Mouse (Mus musculus) liver, embryonic 15.5 days (tissue): ENCODE results near the gene Gm10964. TPM values are rescaled to one million over a fixed set of nuclear protein-coding genes. Genes with fewer than 3 reads are reported as not detected.

Source experiments
- ATAC-seq: fragments of 200-750 bp; cut with Nextera tagmentation; 2 replicates; pipeline ENCODE4 v1.8.0; 2017; ENCODE audit warnings: moderate number of reproducible peaks, mild to moderate bottlenecking, moderate library complexity; ENCODE audit not compliant: insufficient read depth
- H3K27ac ChIP-seq: fragments of 300-500 bp; sonication (generic); replicated peaks from 2 replicates; pipeline ENCODE4 v1.5.1; 2015; ENCODE audit warnings: mild to moderate bottlenecking, inconsistent platforms
- H3K27me3 ChIP-seq: fragments of 300-500 bp; sonication (generic); 2 replicates; pipeline ENCODE4 v1.6.1; 2015; ENCODE audit warnings: mild to moderate bottlenecking, inconsistent platforms
- H3K36me3 ChIP-seq: fragments of 300-500 bp; sonication (generic); replicated peaks from 2 replicates; pipeline ENCODE4 v1.6.1; 2015; ENCODE audit warnings: moderate library complexity, mild to moderate bottlenecking, inconsistent platforms
- H3K4me1 ChIP-seq: fragments of 300-500 bp; sonication (generic); replicated peaks from 2 replicates; pipeline ENCODE4 v1.6.1; 2015; ENCODE audit warnings: inconsistent platforms
- H3K4me2 ChIP-seq: fragments of 300-500 bp; sonication (generic); 2 replicates; pipeline ENCODE4 v1.6.1; 2015; ENCODE audit warnings: moderate library complexity, mild to moderate bottlenecking, inconsistent platforms
- H3K4me3 ChIP-seq: fragments of 300-500 bp; sonication (generic); replicated peaks from 2 replicates; pipeline ENCODE4 v1.5.1; 2015; ENCODE audit warnings: mild to moderate bottlenecking, inconsistent platforms
- H3K9ac ChIP-seq: fragments of 300-500 bp; sonication (generic); 2 replicates; pipeline ENCODE4 v1.6.1; 2015; ENCODE audit warnings: moderate library complexity, mild to moderate bottlenecking, inconsistent platforms
- H3K9me3 ChIP-seq: fragments of 300-500 bp; sonication (generic); replicated peaks from 2 replicates; pipeline ENCODE4 v1.6.1; 2016; ENCODE audit warnings: inconsistent platforms
- WGBS: fragments of 180-500 bp; shearing (Covaris S2); methylation state at CpG from one replicate; pipeline ENCODE4 v1.1.7; 2015; ENCODE audit warnings: mixed read lengths; ENCODE audit not compliant: insufficient replicate concordance; 5-methylcytosine and 5-hydroxymethylcytosine counted together
- polyA plus RNA-seq: library from polyadenylated mRNA; unstranded; fragments of >200 nt; fragmentation: Nextera tagmentation; extraction: Ambion mirVana; gene quantifications from 2 replicates; pipeline ENCODE4 v1.2.1, GENCODE M21; 2015

The Gm10964 gene
- polyA plus RNA-seq: not detected in 2 replicates

DNA sequence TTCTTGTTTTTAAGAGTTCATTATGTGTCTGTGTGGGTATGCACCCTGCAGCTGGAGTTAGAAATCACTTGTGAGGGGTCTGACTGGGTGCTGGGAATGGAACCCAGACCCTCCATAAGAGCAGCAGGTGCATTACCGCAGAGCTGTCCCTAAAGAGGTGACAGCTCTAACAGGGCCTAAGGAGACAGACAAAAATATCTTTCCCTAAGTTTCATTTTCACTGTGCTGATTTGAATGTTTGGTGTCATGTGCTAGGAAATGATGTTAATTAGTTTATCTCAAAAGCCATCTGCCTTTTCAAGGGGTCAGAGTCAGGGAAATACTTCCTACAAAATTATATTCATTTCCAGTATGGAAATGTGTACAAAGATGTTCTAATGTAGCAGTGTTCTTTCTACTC lies at the start of gene Gm10964:
Gm10964 (plus strand) TSS at position 38 of the 400 bp plus-strand sequence.
- no peak for ATAC-seq
- Histone ChIP-seq H3K27ac (no peak within 1 kb of the TSS), H3K9me3 (no peaks in the 10 kb centered on the region), H3K4me2 (peak within 1 kb of the TSS; percentile 61), H3K4me1 (peaks cover 23% of the 10 kb centered on the region), H3K27me3 (no peaks in the 10 kb centered on the region), H3K36me3 (peaks cover 60% of the 10 kb centered on the region), H3K4me3 (peak within 1 kb of the TSS; percentile 29; the same call in 1 of the 2 replicates), H3K9ac (no peak within 1 kb of the TSS)
- 94% methylated on average over 1 of the region's 1 CpGs for WGBS

- H3K4me1 ChIP-seq: no peaks in the 10 kb centered on the region
- H3K9me3 ChIP-seq: no peaks in the 10 kb centered on the region
- H3K4me2 ChIP-seq: no peak overlapping the region
- no peaks in the 10 kb centered on the region for H3K36me3 ChIP-seq
- no peak overlapping the region for H3K9ac ChIP-seq
- WGBS: 63% methylated on average over 3 of the region's 3 CpGs
- no peak for ATAC-seq
- no peak overlapping the region for H3K27ac ChIP-seq
- H3K27me3 ChIP-seq: no peaks in the 10 kb centered on the region
- no peak overlapping the region for H3K4me3 ChIP-seq
Measured at GRCm38 (mm10) chr3:103690506-103690905, 48.7 kb upstream of the Gm10964 start.

GRCm38 (mm10) chr3:103695556-103695955 lies 43.6 kb upstream of the Gm10964 start:
- no peaks in the 10 kb centered on the region for H3K36me3 ChIP-seq
- H3K4me2 ChIP-seq: no peak overlapping the region
- H3K4me1 ChIP-seq: no peaks in the 10 kb centered on the region
- no peak for ATAC-seq
- 43% methylated on average over 3 of the region's 3 CpGs for WGBS
- H3K9me3 ChIP-seq: no peaks in the 10 kb centered on the region
- H3K27ac ChIP-seq: no peak overlapping the region
- H3K9ac ChIP-seq: no peak overlapping the region
- no peak overlapping the region for H3K4me3 ChIP-seq
- H3K27me3 ChIP-seq: no peaks in the 10 kb centered on the region

- no peak for ATAC-seq
Measured at GRCm38 (mm10) chr3:103696388-103696925, 42.7 kb upstream of the Gm10964 start.

GRCm38 (mm10) chr3:103704661-103705060 lies 34.5 kb upstream of the Gm10964 start:
- Histone ChIP-seq H3K4me3 (no peak overlapping the region), H3K4me1 (no peaks in the 10 kb centered on the region; the same call in 1 of the 2 replicates), H3K36me3 (no peaks in the 10 kb centered on the region), H3K27me3 (no peaks in the 10 kb centered on the region), H3K9ac (no peak overlapping the region), H3K9me3 (no peaks in the 10 kb centered on the region), H3K27ac (no peak overlapping the region), H3K4me2 (no peak overlapping the region)
- 53% methylated on average over 6 of the region's 6 CpGs for WGBS
- no peak for ATAC-seq

More at GRCm38 (mm10) chr3:103696388-103696925, 42.7 kb upstream of the Gm10964 start:
- H3K27ac ChIP-seq: no peak overlapping the region
- H3K9me3 ChIP-seq: no peaks in the 10 kb centered on the region
- no peaks in the 10 kb centered on the region for H3K27me3 ChIP-seq
- H3K4me2 ChIP-seq: no peak overlapping the region
- 71% methylated on average over 1 of the region's 1 CpGs for WGBS
- no peaks in the 10 kb centered on the region for H3K4me1 ChIP-seq
- no peak overlapping the region for H3K9ac ChIP-seq
- no peaks in the 10 kb centered on the region for H3K36me3 ChIP-seq
- no peak overlapping the region for H3K4me3 ChIP-seq

DNA sequence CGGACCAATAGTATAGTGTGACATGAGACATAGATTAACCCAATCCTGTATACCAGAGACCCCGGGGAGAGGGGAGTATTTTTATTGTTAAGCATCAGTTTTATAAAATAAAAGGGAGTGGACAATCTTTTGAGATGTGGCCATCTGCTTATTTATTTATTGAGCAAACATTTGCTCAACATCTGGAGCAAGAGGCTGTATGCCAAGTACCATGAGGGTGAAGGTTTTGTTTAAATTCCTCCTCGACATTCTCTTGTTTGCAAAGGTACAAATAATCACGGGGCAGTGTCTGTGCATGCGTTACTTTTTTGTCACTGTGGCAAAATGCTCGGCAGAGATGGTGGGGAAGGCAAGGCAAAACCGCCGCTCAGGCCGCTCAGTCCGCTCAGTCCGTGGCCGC lies 33.7 kb upstream of the Gm10964 start:
- WGBS: 76% methylated on average over 12 of the region's 12 CpGs
- H3K9ac ChIP-seq: no peak overlapping the region
- no peaks in the 10 kb centered on the region for H3K27me3 ChIP-seq
- no peak overlapping the region for H3K4me3 ChIP-seq
- no peak overlapping the region for H3K27ac ChIP-seq
- H3K36me3 ChIP-seq: no peaks in the 10 kb centered on the region
- no peak overlapping the region for H3K4me2 ChIP-seq
- H3K4me1 ChIP-seq: no peaks in the 10 kb centered on the region; the same call in 1 of the 2 replicates
- H3K9me3 ChIP-seq: no peaks in the 10 kb centered on the region
- no peak for ATAC-seq

DNA sequence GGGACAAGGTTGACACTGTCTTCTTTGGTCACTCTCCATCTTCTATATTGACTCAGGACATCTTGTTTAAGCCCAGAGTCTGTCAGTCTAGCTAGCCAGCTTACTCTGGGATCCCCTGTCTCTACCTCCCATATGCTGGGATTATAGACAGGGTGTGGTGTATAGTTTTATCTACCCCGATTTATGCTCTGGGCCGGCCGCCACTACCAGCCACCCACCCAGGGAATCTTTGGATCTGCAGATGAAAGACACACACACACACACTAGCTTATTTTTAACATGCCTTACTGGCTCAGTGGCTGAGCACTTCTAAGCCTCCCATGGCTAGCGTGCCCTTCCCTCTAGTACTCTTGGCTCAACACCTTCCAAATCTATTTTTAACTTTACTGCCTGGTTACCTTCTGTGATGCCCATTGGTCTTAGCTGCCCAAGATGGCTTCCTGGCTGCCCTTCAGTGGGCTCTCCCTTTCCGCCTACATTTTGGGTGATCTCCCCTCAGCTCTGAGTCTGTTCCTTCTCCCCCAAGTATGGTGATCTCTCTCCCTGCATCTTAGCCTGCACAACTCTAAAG lies 29.6 kb upstream of the Gm10964 start:
- WGBS: 78% methylated on average over 5 of the region's 5 CpGs
- Histone ChIP-seq H3K27me3 (no peaks in the 10 kb centered on the region), H3K36me3 (no peaks in the 10 kb centered on the region), H3K4me1 (no peaks in the 10 kb centered on the region; the same call in 1 of the 2 replicates), H3K9me3 (no peaks in the 10 kb centered on the region), H3K9ac (no peak overlapping the region), H3K27ac (no peak overlapping the region), H3K4me2 (no peak overlapping the region), H3K4me3 (no peak overlapping the region)
- ATAC-seq: no peak

GRCm38 (mm10) chr3:103712196-103712595 lies 27.0 kb upstream of the Gm10964 start:
- no peaks in the 10 kb centered on the region for H3K27me3 ChIP-seq
- no peaks in the 10 kb centered on the region for H3K36me3 ChIP-seq
- 68% methylated on average over 4 of the region's 4 CpGs for WGBS
- no peak overlapping the region for H3K4me3 ChIP-seq
- H3K9me3 ChIP-seq: no peaks in the 10 kb centered on the region
- H3K27ac ChIP-seq: no peak overlapping the region
- H3K4me2 ChIP-seq: no peak overlapping the region
- no peak for ATAC-seq
- no peak overlapping the region for H3K9ac ChIP-seq
- no peaks in the 10 kb centered on the region for H3K4me1 ChIP-seq

DNA sequence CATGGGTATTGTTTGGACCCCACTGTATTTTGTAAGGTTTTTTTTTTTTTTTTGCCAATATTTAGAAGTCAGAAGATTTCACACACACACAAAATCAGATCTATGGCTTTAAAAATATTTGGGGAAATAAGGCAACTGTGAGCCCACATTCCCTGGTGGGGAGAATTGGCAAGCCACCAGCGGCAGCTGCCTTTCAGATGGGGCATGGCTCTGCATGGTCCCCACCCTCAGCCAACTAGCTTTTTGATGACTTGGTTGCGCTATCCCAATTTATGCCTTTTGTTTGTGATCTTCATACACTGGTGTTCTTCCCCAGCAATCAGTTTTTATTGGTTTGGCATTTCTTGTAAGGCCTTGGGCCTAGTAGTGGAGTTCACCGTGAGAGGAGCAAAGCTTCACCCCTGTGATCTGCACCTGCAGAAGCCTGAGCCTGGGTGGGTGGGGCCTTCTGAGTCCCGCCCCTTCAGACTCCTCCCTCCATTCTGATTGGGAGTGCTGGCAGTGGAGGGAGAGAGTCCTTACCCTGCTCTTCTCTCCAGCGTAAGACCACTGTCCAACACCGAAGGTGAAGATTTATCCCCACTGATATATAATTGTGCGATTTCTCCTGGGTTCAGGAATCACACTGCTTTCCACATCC lies 24.8 kb upstream of the Gm10964 start:
- ATAC-seq: no peak
- no peaks in the 10 kb centered on the region for H3K4me1 ChIP-seq
- 59% methylated on average over 7 of the region's 7 CpGs for WGBS

DNA sequence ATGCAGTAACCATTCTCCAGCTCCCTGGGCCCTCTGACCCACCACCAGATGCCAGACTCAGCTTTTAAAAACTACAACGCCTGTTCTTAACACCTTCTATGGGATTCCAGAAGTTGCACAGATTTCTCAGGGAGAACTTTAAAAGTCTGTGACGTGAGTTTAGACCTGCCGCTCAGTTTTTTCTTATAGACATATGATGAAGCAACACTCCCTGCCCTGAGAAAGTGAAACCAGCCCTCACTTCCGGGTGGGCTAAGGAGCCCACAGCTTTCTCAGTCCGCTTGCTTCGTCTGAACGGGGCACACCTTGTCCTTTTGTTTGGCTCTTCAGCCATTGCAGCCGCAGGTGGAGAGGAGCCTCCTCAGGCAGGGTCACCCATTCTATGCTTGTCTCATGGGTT lies 24.2 kb upstream of the Gm10964 start:
- Histone ChIP-seq H3K27me3 (no peaks in the 10 kb centered on the region), H3K9me3 (no peaks in the 10 kb centered on the region), H3K4me3 (no peak overlapping the region), H3K4me1 (no peaks in the 10 kb centered on the region), H3K4me2 (no peak overlapping the region), H3K9ac (no peak overlapping the region), H3K36me3 (no peaks in the 10 kb centered on the region), H3K27ac (no peak overlapping the region)
- WGBS: 67% methylated on average over 8 of the region's 8 CpGs
- no peak for ATAC-seq

More for the DNA sequence above, 24.8 kb upstream of the Gm10964 start:
- Histone ChIP-seq H3K4me2 (no peak overlapping the region), H3K27ac (no peak overlapping the region), H3K9me3 (no peaks in the 10 kb centered on the region), H3K36me3 (no peaks in the 10 kb centered on the region), H3K9ac (no peak overlapping the region), H3K27me3 (no peaks in the 10 kb centered on the region), H3K4me3 (no peak overlapping the region)

- H3K4me3 ChIP-seq: no peak overlapping the region
- H3K9ac ChIP-seq: no peak overlapping the region
- no peak overlapping the region for H3K4me2 ChIP-seq
- H3K9me3 ChIP-seq: no peaks in the 10 kb centered on the region
- H3K36me3 ChIP-seq: no peaks in the 10 kb centered on the region
- no peaks in the 10 kb centered on the region for H3K4me1 ChIP-seq
- no peaks in the 10 kb centered on the region for H3K27me3 ChIP-seq
- no peak overlapping the region for H3K27ac ChIP-seq
- WGBS: 44% methylated on average over 11 of the region's 11 CpGs
- ATAC-seq: no peak
Measured at GRCm38 (mm10) chr3:103715762-103716693, 23.1 kb upstream of the Gm10964 start.
